Mouse (Mus musculus) cerebellum, adult 11-12 months (tissue): ENCODE results near the gene Acly.
A peak's percentile ranks its signal among the peaks of the same experiment; 100 is the strongest.

Experiments used
- DNase-seq: peaks from one replicate; pipeline ENCODE4 v3.0.0; 2022

Gene Acly

GRCm38 (mm10) chr11:100435678-100436246 lies 92.0 kb downstream of the Acly start:
- DNase-seq: no peak

- DNase-seq: no peak
Observed at GRCm38 (mm10) chr11:100432002-100432401, 95.8 kb downstream of the Acly start.

GRCm38 (mm10) chr11:100430052-100430451 lies 97.7 kb downstream of the Acly start:
- DNase-seq: peak; percentile 8

GRCm38 (mm10) chr11:100428612-100429199 lies 99.1 kb downstream of the Acly start:
- DNase-seq: no peak

- no peak for DNase-seq
Observed at GRCm38 (mm10) chr11:100426820-100427219, 101.0 kb downstream of the Acly start.
